Mouse (Mus musculus) MEL-GATA-1-ER (cell line): ENCODE measurements around the gene Saxo1.

Source experiments
- DNase-seq: peaks from one replicate; pipeline ENCODE4 v3.0.0-alpha.2; 2012; ENCODE audit warnings: low read depth; ENCODE audit errors: extremely low read depth

Gene Saxo1

GRCm38 (mm10) chr4:86527162-86528136 is 30.7 kb downstream of the Saxo1 start:
- DNase-seq, result no peak

DNA sequence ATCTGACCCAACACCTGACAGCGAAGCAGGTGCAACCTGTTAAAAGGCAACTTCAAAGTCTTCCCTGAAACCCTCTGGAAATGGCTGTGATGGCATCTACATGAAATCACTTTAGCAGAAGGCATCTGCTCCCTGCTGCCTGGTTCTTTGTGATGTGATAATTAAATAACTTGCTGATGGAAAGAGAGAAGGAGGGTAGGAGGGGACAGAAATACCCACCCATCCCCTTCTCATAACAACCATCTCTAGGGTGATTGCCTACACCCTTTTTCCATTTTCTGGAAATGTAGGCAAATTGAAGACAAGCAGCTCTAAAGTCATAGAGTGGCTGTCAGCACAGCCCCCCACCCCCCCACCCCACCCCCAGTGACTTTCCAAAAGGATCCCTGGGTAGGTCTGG is 33.6 kb downstream of the Saxo1 start:
- no peak for DNase-seq

GRCm38 (mm10) chr4:86523771-86524170 is 34.4 kb downstream of the Saxo1 start:
- no peak for DNase-seq

GRCm38 (mm10) chr4:86520695-86521094 is 37.4 kb downstream of the Saxo1 start:
- DNase-seq, result no peak

- no peak for DNase-seq
These were observed 38.2 kb downstream of the Saxo1 start for GRCm38 (mm10) chr4:86519953-86520352.

GRCm38 (mm10) chr4:86504656-86505055 is 53.5 kb downstream of the Saxo1 start:
- DNase-seq, result no peak

GRCm38 (mm10) chr4:86499561-86499960 is 58.6 kb downstream of the Saxo1 start:
- no peak for DNase-seq

GRCm38 (mm10) chr4:86498754-86499153 is 59.4 kb downstream of the Saxo1 start:
- no peak for DNase-seq

DNA sequence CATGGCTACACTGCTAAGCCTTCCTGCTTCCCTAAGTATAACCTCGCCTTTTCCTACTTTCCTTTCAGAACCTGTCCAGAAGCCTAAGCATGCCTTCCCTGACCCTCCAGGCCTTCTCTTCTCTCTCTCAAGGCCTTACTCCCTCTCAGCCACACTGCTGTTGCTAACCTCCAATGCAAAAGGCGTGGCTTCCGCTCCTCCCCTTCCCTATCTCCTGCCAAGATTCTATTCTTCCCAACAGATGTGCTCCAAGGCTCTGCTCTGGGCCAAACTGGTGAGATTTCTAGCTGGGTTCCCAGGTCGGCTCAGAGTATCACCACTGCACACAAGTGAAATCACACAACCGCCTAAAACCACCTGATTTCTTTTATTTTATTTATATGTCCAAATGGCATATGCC is 69.0 kb downstream of the Saxo1 start:
- DNase-seq, result no peak

DNA sequence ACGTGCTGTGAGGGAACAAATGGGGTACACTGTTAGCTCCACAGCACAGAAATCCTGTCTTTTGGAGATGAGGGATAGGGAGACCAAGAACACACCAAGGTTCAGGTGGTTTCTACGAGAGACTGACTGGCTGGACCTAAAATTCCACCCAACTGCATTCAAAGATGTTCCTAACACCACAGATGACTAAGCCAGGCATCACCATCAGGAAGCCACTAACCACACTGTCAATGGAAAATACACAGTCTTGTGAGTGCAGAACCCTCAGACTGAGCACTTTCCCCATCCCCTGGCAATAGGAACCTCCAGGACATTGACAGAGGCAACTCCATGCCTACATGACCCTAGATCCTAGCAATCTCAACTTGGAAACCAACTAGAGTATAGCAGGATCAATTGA is 71.2 kb downstream of the Saxo1 start:
- DNase-seq, result no peak

GRCm38 (mm10) chr4:86486491-86486890 is 71.6 kb downstream of the Saxo1 start:
- no peak for DNase-seq

DNA sequence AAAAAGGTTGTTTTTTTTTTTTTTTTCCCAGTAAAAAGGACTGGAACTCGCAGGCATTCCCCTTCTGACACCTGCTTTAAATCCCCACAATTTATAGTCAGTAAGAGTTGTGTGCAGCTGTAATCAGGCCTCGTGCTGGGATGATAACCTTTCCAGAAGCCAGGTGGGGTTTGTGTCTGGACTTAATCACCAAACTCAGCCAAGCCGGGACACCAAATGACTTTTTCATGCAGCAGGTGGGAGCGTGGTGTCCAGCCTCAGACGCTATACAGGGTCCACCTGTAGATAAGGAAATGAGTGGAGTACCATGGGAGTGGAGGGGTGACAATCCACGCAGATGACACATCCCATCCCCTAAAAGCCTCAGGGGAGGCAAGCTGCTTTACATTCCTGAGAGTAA is 73.1 kb downstream of the Saxo1 start:
- DNase-seq, result no peak

GRCm38 (mm10) chr4:86483686-86484085 is 74.4 kb downstream of the Saxo1 start:
- DNase-seq, result no peak

GRCm38 (mm10) chr4:86483013-86483615 is 75.0 kb downstream of the Saxo1 start:
- no peak for DNase-seq

DNA sequence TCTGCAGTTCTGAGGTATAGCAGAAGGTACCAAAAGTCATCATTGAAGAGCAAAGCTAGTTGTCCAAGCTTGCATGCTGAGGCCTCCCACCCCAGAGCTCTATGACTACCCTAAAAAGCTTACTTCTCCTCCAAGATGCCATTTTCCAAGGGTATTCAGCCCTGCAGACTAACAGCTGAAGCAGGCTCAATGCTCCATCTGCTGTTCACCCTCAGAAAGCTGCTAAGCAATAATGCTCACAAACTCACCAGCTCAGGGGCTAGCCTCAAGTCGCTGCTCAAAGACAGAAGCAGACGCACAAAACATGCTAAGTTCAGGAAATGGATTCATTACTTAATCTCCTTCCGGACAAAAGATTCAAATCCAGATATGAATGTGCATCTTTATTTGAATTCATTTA is 77.2 kb downstream of the Saxo1 start:
- no peak for DNase-seq

DNA sequence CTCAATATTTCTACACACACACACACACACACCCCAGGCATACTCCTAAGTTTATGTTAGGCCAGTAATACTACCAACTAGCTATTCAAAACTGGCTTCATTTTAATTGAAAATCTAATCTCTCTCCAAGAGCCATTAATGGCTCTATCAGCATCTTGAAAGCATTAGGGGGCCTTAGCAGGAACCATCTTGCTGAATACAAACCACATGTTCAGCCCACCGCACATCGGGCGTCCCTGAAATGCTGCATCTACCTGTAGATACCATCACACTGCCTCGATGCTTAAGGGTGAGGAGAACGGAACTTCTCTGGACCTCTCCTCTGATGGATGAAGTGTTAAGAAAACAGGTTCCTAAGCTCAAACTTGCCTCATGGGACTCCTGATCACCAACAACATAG is 93.3 kb downstream of the Saxo1 start:
- DNase-seq, result no peak

GRCm38 (mm10) chr4:86450468-86450867 is 107.7 kb downstream of the Saxo1 start:
- DNase-seq, result no peak

DNA sequence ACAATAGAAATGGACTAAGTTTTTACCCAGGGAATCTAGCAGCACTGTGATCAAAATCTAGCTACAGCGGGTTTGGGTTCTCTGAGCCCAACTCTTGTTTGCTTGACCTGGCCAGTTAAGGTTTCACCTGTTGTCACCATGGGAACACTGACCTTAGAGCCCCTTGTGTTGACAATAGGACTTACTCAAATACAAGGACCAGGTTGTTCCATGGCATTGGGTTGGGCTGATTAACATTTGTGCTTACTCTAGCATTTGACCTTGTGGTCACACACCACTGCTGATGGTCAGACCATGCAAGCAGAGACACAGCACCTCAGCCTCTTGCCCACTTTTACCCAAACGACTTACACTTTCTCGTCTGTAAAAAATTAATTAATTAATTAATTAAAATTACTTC is 121.8 kb downstream of the Saxo1 start:
- no peak for DNase-seq

DNA sequence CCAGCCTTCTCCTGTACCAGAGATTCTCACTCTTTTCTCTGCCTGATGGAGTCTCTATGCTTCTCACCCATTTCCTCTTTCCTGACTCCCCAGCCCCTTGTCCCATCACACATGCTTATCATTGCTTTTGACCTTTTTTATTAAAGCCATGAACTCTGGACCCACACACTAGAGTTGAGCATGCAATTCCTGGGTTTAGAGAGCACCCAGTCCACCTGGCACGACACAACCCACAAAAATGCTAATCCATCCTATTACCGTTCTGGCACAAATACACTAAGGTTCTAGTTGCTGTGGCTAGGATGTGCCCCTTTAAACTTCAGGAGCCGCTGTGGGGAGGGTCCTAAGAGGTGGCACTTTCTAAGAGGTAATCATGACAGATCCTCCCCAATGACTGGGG is 122.5 kb downstream of the Saxo1 start:
- DNase-seq, result no peak

DNA sequence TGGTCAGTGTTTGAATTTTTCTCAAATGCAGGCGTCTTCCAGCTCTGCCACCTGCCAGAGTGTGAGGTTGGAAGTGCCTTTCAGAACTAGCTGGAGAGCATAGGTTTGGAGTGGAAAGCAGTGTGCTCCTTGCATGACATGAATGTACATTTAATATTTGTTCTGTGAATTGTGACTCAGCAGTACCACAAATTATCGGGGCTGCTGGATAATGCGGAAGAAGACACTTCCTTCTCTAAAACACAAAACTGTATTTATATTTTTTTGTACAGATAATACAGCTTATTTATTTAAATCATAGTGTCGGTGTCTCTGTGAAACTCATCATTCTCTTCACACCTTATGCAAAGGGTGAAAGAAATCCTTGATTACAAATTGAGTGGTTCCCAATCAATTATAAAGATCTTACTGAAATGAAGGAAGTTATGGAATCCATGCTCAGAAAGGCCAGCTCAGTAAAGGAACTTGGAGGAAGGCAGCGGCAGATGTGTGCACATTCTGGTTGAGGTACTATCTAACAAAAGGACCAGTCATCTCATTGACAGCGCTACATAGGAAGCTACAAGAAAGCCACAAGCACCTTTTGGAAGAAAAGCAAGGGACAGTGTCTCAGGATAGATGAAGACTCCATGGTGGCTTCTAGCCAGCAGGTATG is 129.9 kb downstream of the Saxo1 start:
- DNase-seq, result peak; percentile 73

DNA sequence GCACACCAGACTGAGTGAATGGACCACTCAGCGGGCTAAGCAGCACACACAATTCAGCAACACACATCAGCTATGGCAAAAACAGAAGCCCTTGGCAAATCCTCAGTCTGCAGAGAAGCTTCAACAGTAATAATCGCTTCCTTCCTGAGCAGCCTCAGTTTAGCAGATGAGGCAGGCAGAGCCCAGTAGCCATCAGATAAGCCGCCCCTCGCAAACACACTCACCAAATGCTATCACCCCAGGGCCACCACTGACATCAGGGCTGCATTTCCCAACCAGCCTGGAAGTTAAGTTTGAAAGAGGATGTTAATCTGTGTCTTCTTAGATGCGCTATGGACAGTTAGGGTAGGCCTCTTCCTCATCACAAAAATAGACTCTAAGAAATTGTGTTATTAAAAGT is 130.8 kb downstream of the Saxo1 start:
- DNase-seq, result peak; percentile 43

DNA sequence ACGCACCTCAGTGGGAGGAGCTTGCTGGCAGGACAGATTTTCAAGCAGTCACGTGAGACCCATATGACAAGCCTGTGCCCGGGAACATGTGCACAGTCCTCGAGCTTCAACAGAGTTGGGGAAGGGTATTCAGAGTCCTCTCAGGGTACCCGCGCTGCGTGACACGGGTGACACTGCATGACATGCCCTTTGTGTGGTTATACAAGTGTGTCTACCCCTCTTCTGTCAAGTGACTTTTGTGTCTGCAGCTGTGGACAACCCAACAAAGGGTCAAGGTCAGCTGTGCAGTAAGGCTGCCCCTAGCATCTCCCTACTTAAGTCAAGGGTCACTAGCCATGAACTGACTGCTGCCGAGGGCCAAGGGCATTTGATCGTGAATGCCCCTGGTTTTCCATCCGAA is 131.6 kb downstream of the Saxo1 start:
- DNase-seq, result no peak
